Mouse (Mus musculus) right cerebral cortex, adult 2 months (tissue): ENCODE results near the gene Efemp1.
A peak's percentile ranks its signal among the peaks of the same experiment; 100 is the strongest.

Experiments used
- DNase-seq, 2 experiments: peaks; one replicate each; pipeline ENCODE4 v3.0.0; 2021 to 2022; ENCODE audit warnings: low spot score in 2 of 2

The Efemp1 gene

DNA sequence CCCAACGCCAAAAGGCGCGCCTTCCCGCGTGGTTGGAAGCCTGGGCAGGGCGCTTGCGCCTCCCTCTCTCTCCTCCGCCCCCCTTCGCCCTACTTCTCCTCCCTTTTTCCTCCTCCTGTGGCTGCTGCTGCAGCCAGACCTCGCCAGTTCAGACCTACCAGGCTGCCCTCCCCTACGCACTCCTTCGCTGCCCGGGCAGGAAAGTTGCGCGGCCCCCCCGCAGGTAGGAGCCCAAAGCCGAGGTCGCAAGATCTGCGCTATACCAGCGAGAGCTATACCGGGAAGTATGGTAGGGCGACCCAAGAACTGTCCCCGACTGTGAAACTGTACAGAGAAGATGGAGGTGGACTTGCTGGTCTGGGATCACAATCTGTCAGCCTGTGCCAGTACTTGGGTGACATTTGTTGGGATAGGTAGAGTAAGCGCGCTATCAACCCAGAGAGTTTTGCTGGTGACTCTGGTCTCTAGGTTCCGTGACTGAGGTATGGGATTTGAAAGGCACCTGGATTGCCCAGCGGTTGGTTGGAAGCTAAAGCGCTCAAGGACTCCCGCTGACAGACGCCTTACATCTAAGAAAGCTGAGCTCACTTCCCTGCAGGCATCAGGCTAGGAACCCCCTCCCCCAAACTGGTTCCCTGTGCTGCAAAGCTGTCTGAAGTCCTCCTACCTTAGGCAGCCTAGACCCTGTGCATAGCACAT lies at the start of gene Efemp1:
TSS of gene Efemp1 (plus strand) at position 103 of the 699 bp plus-strand sequence.
- DNase-seq: peak; percentile 15 to 18

DNA sequence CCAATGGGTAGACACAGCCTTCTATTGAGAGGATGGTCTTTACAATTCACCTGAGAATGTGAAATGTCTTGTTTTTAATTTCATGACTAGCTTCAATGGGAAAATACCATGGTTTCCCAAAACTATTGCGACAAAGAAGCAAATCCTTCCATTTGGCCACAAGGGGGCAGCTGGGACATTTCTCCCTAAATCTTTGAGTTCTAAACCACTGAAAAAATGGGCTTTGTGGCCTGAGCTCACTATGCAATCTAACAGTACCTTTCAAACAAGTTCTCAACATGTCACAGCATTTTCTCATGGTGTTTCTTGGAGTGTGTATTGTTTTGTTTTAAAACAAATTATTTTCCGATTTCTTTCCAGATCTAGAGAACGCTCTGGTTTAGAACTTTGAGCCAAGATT lies 44.3 kb upstream of the Efemp1 start:
- peak; percentile 16 to 24 for DNase-seq

- DNase-seq: peak; percentile 7 to 12
Observed at GRCm38 (mm10) chr11:28811874-28812273, 41.1 kb upstream of the Efemp1 start.

- no peak for DNase-seq
Observed at GRCm38 (mm10) chr11:28812564-28812963, 40.4 kb upstream of the Efemp1 start.

GRCm38 (mm10) chr11:28817405-28817804 lies 35.6 kb upstream of the Efemp1 start:
- DNase-seq: no peak

- no peak for DNase-seq
Observed at GRCm38 (mm10) chr11:28826950-28827349, 26.1 kb upstream of the Efemp1 start.

- no peak for DNase-seq
Observed at GRCm38 (mm10) chr11:28833809-28834208, 19.2 kb upstream of the Efemp1 start.

- DNase-seq: no peak
Observed at GRCm38 (mm10) chr11:28835141-28835540, 17.9 kb upstream of the Efemp1 start.

DNA sequence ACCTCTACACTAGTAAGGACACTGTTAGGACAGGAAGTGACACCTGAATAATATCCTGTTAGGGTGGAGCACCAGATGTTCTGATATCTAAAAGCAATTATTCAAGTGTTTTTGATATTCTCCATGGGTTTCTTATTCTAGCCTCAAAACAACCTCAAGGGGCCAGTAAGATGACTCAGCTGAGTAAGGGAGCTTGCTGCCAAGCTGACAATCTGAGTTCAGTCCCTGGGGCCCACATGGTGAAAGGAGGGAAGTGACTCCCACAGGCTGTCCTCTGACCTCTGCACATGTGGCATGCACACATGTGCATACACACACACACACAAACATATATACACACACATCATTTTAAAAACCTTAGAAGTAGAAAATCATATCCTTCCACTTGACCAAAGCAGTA lies 3.2 kb upstream of the Efemp1 start:
- no peak for DNase-seq

DNA sequence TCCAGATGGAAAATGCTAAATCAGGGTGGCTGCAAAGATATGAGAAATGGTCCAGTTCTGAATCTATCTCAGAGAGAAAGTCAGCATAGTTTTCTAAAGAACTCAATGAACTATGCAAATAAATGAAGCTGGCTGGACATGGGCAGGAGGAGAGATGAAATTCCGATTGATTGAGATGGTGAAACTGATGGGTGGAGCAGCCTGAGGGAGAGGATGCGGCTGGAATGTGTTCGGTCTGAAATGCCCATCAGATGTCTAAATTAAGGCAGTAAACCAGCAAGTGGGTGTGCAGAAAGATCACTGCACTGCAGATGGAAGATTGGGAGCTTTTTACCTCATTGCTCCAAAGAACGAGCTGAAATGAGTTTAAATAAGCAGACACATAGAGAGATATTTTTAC lies 1.4 kb upstream of the Efemp1 start:
- peak in 1 of 2 experiments; percentile 6 for DNase-seq

DNA sequence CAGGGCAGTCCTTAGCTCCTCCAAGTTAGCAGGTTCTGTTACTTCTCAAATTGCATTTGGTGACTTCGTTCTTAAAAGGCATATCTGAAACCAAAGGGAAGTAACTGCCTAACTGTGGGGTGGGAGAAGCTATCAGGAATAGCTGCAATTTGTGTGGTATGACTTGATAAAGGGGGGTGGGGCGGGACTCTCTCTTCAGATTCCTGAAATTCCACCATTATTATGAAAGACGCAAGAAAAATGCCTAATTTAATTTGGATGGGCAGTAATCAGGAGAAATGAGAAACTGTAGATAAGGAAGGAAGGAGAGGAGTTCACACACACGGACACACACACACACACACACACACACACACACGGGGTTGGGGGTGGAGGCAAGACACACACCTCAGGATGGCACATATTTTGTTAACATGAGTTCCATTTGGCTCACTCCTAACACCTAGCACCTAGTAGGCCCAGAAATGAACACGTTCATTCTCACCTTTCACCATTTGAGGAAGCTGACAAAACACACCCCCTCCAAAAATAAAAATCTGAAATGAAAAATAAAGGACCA lies 564 bp upstream of the Efemp1 start:
- no peak for DNase-seq

GRCm38 (mm10) chr11:28859125-28859524 lies 6.1 kb downstream of the Efemp1 start:
- DNase-seq: no peak

DNA sequence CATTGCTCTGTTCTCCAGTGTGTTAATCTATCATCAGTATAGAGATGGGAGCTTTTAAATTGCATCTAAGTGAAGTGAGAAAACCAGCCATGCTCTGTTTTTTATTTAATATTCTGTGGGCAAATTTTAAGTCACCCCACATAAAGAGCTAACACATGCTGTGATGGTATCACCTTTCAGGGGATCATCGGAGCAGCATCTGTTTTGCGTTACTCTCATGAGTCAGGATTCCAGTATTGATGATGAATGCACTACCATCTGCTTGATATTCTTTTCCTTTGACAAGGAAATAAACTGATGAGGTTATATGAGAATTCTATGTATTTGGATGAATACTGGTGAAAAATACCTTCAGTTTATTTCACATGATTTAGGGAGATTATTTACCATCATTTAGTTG lies 16.1 kb downstream of the Efemp1 start:
- DNase-seq: no peak

DNA sequence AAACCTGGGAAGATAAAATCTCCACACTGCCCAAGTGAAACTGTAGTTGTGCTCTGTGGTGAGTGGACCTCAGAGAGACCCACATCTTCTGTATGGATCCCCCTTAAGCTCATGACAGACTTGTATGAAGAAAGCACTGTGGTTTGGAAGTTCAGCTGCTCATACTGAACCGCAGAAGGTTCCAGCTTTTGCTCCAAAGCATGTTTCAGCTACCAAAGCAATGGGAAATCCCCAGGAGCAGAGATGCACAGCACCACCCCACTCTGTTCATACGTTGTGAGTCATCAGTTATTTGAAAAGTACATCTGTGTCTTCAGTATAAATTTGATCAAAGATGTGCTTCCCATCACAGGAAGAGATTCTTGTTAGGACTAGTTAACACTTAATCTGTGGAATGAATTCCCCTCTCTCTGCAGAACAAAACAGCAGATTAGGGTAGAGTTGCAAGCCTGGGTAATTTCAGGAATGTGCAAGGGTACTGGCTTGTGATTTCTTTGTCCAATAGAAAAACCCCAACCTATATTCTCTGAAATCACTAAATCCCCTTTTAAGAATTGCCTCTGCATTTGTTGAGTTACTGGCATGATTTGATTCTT lies 28.5 kb downstream of the Efemp1 start:
- no peak for DNase-seq

DNA sequence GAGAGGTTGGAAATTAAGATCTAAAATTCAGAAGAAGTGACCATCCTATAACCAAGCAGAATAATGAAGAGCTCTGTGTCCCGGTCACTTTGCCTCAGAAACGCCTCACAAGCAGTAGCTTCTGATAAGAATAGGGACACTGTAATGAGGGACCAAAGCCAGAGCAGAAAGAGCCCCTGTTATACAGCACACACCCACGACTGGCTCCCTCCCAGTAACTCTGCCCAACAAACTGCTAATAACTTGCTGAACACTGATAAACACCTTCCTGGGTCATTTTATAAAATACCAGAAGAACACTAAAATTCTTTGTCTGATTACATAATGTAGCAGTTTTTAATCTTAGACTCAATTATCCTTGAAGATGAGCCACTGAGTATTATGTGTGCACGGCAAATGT lies 30.1 kb downstream of the Efemp1 start:
- DNase-seq: no peak

- no peak for DNase-seq
Observed at GRCm38 (mm10) chr11:28889538-28889937, 36.5 kb downstream of the Efemp1 start.

DNA sequence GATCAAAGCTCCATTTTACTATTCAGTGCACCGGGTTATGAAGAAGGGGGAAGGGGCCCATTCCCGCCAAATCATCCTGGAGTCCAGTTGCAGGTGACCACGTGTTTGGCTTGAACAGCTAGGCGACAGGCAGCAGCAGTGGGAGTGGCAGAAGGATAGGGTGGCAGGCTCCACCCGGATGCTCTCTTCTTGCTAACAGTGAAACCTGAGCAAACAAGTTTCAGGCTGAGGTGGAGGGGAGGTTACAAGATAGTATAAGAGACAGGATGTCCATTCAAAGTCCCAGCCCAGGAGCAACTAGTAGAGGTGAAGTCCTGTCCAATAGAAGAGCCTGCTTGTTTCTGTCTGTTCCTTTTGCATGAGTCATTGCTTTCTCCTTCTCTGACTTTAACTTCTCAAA lies 38.5 kb downstream of the Efemp1 start:
- DNase-seq: no peak

GRCm38 (mm10) chr11:28899420-28899819 lies 46.4 kb downstream of the Efemp1 start:
- DNase-seq: peak in 1 of 2 experiments; percentile 8

- no peak for DNase-seq
Observed at GRCm38 (mm10) chr11:28904596-28904995, 51.6 kb downstream of the Efemp1 start.

DNA sequence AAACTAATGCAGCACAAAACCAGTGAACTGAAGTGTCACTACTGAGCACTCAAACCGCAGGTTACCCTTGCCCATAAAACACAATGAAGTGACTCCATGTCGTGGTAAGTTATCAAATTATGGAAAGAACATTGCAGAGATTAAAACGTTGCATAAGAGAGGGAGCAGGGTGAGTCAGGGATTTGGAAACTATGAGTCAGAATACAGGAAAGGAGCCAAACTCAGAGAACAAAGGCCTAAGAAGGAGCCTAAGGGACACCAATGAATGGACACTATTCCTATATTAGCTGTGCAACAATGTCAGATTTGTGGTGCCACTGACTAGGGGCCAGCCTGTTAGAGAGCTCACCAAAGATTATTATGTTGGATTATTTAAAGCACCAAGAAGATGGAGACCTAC lies 53.3 kb downstream of the Efemp1 start:
- DNase-seq: no peak

- DNase-seq: no peak
Observed at GRCm38 (mm10) chr11:28908908-28909545, 56.0 kb downstream of the Efemp1 start.

- DNase-seq: no peak
Observed at GRCm38 (mm10) chr11:28912469-28913138, 59.6 kb downstream of the Efemp1 start.
